Mouse (Mus musculus) MEL (cell line): ENCODE measurements around the gene Zfp740.

Source experiments
- CTCF ChIP-seq, 3 experiments: IDR thresholded peaks in 2 of 3; conservative IDR thresholded peaks in 1 of 3; 2 replicates each; pipeline ENCODE4 v1.5.1; 2011 to 2012; ENCODE audit warnings: low read length in 3 of 3, low read depth in 2 of 3, mild to moderate bottlenecking in 2 of 3, improper control_type of control experiment in 1 of 3, inconsistent platforms in 1 of 3, mixed read lengths in 1 of 3, moderate library complexity in 1 of 3; ENCODE audit not compliant: control insufficient read depth in 1 of 3, insufficient read depth in 1 of 3, poor library complexity in 1 of 3, severe bottlenecking in 1 of 3
- EP300 ChIP-seq, 2 experiments: IDR thresholded peaks; 2 replicates each; pipeline ENCODE4 v1.6.1; 2011; ENCODE audit warnings: improper control_type of control experiment in 2 of 2, low read length in 2 of 2, low read depth in 1 of 2, mild to moderate bottlenecking in 1 of 2
- GATA1 ChIP-seq: IDR thresholded peaks from 2 replicates; pipeline ENCODE4 v1.6.1; 2011; ENCODE audit warnings: low read depth, low read length, improper control_type of control experiment
- HCFC1 ChIP-seq: IDR thresholded peaks from 2 replicates; pipeline ENCODE4 v1.6.1; 2012; ENCODE audit warnings: low read depth, mild to moderate bottlenecking, inconsistent platforms, low read length, improper control_type of control experiment, moderate library complexity
- MYC ChIP-seq: IDR thresholded peaks from 2 replicates; pipeline ENCODE4 v1.6.1; 2011; ENCODE audit warnings: low read depth, mild to moderate bottlenecking, low read length, improper control_type of control experiment, moderate library complexity
- SMC3 ChIP-seq: IDR thresholded peaks from 2 replicates; pipeline ENCODE4 v1.6.1; 2011; ENCODE audit warnings: low read depth, low read length, improper control_type of control experiment
- TBP ChIP-seq: IDR thresholded peaks from 2 replicates; pipeline ENCODE4 v1.8.0; 2011; ENCODE audit warnings: low read depth, low read length, improper control_type of control experiment
- ZC3H11A ChIP-seq: IDR thresholded peaks from 2 replicates; pipeline ENCODE4 v1.6.1; 2012; ENCODE audit warnings: low read depth, mild to moderate bottlenecking, inconsistent platforms, low read length, improper control_type of control experiment

- TF ChIP-seq CTCF (IDR thresholded peaks at IDR 0.05 in 2 of 3, conservative IDR thresholded peaks at IDR 0.05 in 1 of 3; ENCODE audit: control insufficient read depth in 1 of 3, insufficient read depth in 1 of 3, low read depth in 2 of 3, low read length in 3 of 3, poor library complexity in 1 of 3, severe bottlenecking in 1 of 3) (no peak), SMC3 (no peak), HCFC1 (no peak), EP300 (IDR thresholded peaks at IDR 0.05; ENCODE audit: low read depth in 1 of 2, low read length in 2 of 2) (no peak), ZC3H11A (no peak), MYC (no peak), GATA1 (no peak), TBP (no peak)
Observed at GRCm38 (mm10) chr15:102160415-102161060, 42.5 kb upstream of the Zfp740 start.
